Mouse (Mus musculus) gastrocnemius, postnatal 4 days (tissue): ENCODE data around the gene Naa10. TPM values are rescaled to one million over a fixed set of nuclear protein-coding genes. Genes with fewer than 3 reads are reported as not detected.

ENCODE experiments used
- DNase-seq, 2 experiments: peaks; one replicate each; pipeline ENCODE4 v3.0.0; 2021 to 2022; ENCODE audit warnings: low spot score in 2 of 2, mixed read lengths in 2 of 2
- total RNA-seq, 2 experiments: library from RNA; stranded (reverse); gene quantifications; 2 replicates each; pipeline ENCODE4 v1.2.3; 2021

Naa10 gene
- total RNA-seq, 2 experiments from 2014 or later = 71.4 to 75.8 TPM

DNA sequence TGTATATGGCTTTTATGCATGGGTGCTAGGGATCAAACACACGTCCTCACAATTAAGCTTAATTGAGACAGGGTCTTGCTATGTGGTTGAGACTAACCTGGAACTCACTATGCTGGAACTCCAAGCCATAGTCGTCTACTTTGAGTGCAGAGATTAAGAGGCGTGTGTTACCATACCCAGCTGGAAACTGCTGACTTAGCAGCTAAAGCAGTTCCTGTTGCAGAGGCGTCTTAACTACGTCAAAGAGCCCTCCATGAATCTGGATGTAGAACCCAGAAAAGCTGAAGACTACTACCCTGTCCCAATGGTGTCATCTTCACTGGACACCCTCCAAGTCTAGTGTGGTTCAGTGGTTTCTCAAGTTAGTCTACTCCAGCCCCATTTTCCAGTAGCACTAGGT lies 3.1 kb downstream of the Naa10 start:
- DNase-seq = no peak

DNA sequence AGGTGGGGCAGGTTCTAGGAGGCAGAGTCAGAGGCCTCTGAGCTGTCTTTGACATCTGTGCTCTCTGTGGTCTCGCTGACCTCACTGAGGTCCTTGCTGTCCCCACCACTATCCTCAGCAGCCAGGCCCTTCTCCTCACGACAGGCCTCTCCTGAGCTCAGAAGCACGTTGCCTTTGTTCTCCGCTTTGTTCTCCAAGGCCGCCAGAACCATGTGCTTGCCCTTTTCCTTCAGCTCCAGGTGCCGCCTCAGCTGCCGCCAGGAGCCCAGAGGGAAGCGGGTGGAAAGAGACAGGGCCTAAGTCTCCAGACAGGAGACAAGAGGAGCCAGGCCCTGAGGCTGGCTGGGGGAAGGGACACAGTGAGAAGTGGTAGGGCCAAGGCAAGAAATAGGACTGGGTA lies 4.8 kb downstream of the Naa10 start:
- DNase-seq = no peak

GRCm38 (mm10) chrX:73914827-73915703 lies 6.7 kb downstream of the Naa10 start:
- peak; percentile 57 to 83 for DNase-seq

DNA sequence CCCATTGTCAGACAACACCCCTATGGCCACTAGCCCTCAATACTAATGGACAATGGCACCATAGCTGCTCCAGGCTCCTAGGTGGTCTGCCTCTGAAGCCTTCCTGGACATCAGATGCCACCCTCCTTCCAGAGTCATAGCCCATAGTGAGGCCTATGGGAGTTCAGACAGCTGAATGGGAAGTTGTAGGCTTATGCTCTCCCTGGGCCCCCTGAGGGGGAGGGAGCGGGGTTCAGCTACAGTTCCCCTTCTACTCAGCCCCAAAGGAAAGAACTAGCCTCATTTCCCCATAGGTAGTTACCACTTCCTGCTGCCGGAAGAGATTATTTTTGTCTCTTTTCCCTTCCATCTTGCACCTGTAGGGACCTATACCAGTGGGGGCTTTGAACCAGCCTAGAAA lies 10.2 kb downstream of the Naa10 start:
- DNase-seq = no peak

DNA sequence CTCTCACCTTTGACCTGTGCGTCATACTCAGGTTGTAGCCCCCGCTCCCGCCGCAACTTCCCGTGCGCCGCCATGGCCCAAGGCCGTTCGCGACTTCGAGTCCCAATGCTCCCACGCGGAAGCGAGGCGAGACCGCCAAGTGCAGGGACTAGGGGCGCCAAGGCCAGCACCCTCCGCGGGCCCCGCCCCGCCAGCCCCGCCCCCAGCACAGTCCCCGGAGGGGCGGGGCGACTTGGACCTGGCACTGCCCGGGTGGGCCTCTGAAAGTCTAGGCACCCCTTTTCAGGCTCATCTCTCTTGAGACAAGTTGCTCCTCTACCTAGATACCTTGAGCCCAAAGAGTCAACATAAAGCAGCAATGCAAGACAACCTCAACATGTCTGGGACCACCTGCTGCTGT lies 10.6 kb downstream of the Naa10 start:
- peak in 1 of 2 experiments; percentile 11 for DNase-seq

DNA sequence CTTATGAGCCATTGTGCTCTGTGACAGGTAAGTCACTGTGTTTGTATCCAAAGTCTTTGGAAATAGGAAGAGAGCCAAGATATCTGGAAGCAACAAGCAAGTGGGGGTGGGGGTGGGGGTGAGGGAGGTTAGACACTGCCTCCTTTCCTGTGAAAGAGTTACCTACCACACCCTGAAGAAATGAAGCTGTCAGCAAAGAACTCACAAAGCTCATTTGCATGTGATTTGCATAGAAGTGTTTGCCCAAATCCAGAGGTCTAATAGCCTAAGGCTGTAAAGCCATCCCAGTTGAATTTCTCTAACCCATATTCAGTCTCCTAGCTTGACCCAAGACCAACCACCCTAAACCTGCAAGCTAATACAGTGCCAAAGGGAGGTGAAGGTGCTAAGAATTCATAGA lies 11.3 kb downstream of the Naa10 start:
- no peak for DNase-seq

DNA sequence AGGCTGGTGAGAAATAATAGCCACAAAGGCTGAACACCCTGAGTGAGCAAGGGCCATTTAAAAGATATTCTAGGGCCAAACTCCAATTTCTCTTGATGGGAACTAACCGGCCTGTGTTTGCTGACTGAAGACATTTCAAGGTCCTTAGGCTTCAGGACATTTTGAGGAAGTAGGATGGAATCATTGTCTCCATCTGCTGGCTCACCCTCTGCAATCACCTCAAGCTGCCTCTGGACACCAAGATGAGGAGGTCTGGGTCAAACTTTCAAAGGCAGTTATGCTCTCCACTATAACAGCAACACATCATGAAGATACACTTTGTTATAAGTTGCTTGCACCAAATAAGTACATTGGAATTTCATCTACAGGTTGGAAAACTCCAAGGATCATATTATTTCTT lies 11.7 kb downstream of the Naa10 start:
- DNase-seq = no peak

DNA sequence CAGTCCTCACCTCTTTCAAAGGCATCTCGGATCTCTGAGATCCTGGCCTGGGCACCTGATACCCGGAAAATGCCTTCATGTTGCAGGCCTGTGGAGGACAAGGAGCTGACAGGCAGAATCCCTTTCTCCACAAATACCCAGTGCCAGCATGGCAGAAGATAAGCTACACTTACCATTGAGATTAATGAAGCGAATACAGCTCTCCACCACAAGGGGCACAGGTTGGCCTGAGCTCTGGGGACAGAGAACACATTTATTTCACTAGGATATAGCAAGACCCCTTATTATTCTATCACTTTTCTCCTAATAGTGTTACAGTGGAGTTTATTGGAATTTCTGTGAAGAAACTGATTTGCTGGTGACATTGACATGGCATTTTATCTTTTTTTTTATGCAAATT lies 23.8 kb downstream of the Naa10 start:
- no peak for DNase-seq

DNA sequence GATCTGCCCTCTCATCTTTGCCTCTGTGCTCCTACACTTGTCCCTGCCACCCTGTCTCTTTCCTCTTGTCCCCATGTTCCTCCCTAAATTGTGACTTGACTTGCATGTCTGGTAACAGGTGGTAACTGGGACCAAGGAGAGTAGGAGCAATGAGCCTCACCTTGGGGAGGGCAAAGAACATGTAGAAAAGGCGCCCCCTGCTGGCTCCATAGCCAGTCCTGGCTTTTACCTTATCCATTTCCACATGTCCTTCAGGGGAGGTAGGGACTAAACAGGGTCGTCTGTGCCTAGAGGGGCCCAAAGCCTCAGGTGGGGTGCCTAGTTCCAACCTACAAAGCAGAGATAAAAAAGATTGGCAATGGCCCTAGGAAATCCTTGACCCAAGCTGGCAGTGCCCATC lies 26.0 kb downstream of the Naa10 start, which contains the start of gene L1cam:
Gene L1cam, minus strand, starts transcription at position 387 of the 400 bp plus-strand sequence.
- DNase-seq = peak in 1 of 2 experiments; percentile 20

DNA sequence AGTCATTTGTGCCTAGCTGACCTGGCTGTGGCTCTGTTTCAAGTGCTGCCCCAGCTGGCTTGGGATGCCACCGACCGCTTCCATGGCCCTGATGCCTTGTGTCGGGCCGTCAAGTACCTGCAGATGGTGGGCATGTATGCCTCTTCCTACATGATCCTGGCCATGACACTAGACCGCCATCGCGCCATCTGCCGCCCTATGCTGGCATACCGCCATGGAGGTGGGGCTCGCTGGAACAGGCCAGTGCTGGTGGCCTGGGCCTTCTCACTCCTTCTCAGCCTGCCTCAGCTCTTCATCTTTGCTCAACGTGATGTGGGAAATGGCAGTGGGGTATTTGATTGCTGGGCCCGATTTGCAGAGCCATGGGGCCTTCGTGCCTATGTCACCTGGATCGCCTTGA lies 28.9 kb downstream of the Naa10 start:
- no peak for DNase-seq

DNA sequence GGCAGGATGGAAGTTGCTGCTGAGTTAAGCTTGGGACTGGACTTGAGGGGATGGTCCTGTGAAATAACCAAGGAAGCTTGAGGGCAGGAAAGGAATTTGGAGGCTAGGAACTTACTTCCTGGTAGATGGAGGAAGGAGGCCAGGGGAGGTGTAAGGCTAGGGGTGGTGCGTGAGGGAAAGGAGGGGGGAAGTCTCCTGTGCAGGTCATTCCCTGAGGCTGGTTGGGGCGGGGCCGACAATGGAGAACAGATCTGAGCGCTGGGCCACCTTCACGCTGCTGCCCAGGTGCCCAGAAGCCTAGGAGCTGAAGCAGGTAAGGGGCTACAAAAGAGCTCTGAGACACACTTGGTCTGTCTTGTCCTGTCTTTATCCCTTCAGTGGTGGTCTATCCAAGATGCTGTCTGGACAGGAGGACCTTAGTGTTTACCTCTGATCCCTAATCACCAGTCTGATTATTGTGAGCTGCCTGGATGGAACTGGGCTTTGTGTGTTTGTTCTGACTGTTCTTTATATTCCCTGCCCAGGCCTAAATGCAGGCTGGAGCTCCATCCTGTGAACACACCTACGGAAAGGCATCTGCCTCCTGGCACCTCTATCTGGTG lies 30.1 kb downstream of the Naa10 start, which contains the start of gene Avpr2:
Gene Avpr2, plus strand, starts transcription at position 552 of the 602 bp plus-strand sequence.
- no peak for DNase-seq

DNA sequence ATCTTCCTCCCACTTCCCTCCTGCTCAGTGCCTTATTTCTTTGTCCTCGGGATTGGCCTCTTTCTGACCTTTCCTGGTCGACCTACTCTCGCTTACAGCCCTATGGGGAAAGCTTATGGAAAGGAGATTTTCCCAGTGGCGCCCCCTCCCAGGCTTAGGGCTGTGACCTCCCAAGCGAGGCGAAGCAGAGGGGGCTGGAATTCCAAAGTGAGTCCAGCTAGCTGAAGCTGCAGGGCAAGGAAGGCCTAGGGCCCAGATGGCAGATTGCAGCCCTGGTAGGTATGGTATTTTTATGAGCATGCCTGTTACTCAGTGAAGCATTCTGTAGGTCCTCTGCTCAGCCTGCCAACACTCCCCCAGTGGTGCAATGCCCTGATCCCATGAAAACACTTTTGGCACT lies 40.3 kb downstream of the Naa10 start:
- no peak for DNase-seq

DNA sequence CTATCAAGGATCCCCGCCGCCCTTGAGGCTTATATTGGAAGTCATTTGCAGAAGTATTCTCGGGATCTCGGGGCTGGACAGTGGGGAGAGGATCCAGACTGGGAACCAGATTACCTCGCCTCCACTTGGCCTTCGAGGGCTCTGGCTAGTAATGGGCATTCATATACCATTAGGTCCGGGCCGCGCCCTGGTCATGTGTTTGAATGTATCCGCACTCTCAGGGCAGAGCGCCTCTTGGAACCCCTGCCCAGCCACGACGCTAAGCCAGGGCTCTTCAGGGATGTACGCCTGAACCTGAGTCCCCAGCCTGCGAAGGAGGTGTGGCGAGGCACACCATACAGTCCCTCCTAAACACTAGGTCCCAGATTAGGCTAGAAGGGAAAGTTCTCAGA lies 40.7 kb downstream of the Naa10 start:
- DNase-seq = no peak

- DNase-seq = peak in 1 of 2 experiments; percentile 11
Measured at GRCm38 (mm10) chrX:73880194-73881035, 41.3 kb downstream of the Naa10 start.

DNA sequence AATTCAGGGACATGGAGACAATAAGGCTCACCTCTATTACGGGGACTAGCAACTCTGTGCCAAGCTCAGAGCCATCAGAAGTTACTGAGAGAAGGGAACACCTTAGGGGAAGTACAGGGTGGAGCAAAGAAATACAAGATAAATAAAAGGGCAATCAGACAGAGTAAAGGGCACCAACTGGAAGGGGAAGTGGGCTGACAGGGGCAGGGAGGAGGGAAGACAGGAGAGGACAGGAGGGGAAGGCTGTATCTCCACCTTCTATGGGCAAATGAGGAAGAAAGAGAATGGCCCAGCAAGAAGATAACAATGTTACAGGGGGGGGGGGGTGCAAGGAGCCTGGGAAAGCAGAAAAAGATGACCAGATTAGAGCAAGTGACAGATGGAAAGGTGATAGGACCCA lies 44.7 kb downstream of the Naa10 start:
- DNase-seq = no peak

DNA sequence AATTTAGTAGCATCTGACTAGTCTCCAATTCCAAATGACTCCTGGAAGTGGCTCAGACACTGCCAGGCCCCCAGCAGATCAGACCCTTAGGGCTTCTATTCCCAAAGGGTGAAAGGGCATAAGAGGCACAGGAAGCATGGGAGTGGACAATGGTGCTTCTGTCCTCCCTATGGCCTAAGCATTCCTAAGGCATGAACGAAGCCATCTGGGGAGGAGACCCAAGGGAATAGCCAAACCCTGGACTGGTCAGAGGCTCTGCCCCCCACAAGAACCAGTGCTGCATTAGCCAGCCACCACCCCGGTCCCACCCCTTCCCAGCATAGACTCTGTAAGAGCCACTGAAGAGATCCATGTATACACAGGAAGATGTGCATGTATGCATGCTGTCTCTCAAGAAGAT lies 45.9 kb downstream of the Naa10 start:
- DNase-seq = no peak

- no peak for DNase-seq
Measured at GRCm38 (mm10) chrX:73871956-73872355, 49.8 kb downstream of the Naa10 start.

DNA sequence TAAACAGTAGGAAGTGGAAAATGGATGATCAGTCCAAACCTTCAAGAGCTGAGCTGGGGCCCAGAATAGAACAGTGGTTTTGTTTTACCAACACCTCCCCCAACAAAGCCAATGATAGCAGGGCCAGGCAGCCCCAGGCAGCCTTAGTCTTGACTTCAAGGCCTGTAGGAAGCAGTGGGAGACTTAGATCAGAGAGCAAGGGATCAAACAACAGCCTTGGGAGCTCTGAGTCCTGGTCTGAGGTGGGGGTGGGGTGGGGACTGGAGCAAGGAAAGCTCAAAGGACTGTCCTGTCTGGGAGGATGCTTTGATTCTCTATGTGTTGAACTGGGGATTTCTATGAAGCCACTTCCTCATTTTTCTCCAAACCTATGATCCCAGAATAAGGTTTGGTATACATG lies 50.3 kb downstream of the Naa10 start:
- DNase-seq = no peak

GRCm38 (mm10) chrX:73869334-73869733 lies 52.4 kb downstream of the Naa10 start:
- DNase-seq = no peak

GRCm38 (mm10) chrX:73867852-73868251 lies 53.9 kb downstream of the Naa10 start:
- no peak for DNase-seq

GRCm38 (mm10) chrX:73867256-73867655 lies 54.5 kb downstream of the Naa10 start:
- DNase-seq = no peak
